Mouse (Mus musculus) lung, adult 2 months (tissue): ENCODE measurements around the gene Myb.

Experiments used
- CTCF ChIP-seq: fragments of 200-500 bp; IDR thresholded peaks from 2 replicates; pipeline ENCODE4 v1.5.1; 2011; ENCODE audit warnings: mild to moderate bottlenecking, low read length, control low read depth; ENCODE audit not compliant: insufficient read depth
- POLR2A ChIP-seq: fragments of 200-500 bp; IDR thresholded peaks from 2 replicates; pipeline ENCODE4 v1.6.1; 2011; ENCODE audit warnings: low read depth, mild to moderate bottlenecking, control low read depth, low read length, borderline replicate concordance; ENCODE audit errors: extremely low read depth

DNA sequence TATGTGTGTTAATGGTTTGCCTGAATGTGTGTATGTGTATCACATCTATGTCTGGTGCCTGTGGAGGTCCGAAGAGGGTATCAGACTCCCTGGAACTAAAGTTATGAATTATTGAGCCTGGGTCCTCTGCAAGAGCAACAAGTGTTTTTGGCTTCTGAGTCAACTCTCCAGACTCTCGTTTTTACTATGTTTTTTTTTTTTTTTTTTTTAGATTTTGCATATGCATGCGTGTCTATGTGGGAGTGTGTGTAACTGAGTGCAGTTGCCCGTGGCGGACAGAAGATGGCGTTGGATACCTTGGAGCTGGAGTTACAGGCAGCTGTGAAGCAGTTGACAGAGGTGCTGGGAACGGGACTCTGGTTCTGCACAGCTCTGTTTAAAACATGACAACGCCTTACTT, 7.7 kb upstream of the Myb start:
- TF ChIP-seq CTCF = no peak
- no peak for TF ChIP-seq POLR2A
